Mouse (Mus musculus) erythroblast, adult 5-6 weeks (primary cell): ENCODE measurements at regions not wholly inside any gene's neighbourhood (a gene's known extent, or its start where the extent isn't known, plus 50 kb on each side); places are given as distances from the start of the nearest gene placed in this dataset.
"Not testable (repeated sequence)": the region's sequence is repeated elsewhere in the genome, so short reads cannot be mapped to it uniquely, and the experiment has no call there.

Experiments
- ATAC-seq: replicated peaks from 2 replicates; pipeline ENCODE4 v1.8.0; 2016; ENCODE audit warnings: moderate number of reproducible peaks, mild to moderate bottlenecking, moderate TSS enrichment, inconsistent platforms; ENCODE audit not compliant: poor library complexity, low FRiP score, severe bottlenecking

DNA sequence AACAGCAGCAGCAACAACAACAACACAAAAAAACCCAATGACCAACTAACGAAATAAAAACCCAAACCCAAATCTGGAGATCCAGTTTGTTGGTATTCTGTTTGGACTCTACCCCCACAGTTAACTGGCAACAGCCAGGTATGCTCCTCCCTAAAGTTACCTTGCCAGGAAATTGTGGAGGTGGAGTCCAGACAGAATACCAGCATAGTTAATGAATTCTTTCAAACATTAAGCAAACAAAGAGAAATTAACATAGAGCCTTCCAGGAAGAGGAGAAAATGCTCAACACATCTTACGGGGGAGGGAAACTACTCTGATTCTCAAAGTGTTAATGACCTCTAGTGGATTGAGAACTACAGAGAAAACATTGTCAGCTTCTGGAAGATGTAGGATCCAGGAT lies 148.3 kb upstream of the 1700012A03Rik start:
- ATAC-seq, result no peak

DNA sequence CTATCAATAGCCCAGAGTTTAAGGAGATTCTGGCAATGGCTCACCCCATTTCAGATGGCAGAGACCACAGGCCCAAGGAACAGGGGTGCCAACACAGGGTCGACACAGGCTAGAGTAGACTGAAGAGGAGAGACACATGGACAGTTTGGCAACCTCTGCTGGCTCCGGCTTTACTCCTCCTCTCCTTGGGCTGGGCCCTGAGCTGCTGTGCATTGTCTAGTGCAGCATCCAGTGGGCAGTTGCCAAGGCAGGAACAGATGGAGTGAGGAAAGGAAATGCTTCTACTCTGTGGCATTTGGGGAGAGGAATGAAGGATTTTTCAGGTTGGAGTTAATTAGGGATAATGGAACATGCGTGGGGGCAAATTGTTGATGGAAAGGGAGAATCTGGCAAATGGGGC lies 151.0 kb upstream of the 1700012A03Rik start:
- no peak for ATAC-seq

DNA sequence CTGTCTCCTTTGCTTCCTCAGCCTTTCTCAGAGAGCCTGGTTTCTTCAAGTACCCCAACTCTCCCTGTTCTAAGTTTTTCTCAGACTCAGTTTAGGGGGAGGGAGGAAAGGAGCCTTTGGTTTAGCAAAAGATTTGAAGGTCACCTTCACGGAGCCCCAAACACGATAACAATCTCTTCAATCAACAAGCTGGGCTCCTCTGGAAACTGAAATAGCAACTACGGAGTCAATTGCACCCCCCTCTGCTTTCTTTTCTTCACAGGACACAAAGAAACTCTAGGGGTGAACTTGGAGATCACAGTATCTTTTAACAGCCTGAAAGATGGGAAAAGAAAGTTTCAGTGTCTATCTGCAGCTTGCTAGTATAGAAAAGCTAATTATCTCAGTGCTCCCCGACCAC lies 151.4 kb upstream of the 1700012A03Rik start:
- no peak for ATAC-seq

DNA sequence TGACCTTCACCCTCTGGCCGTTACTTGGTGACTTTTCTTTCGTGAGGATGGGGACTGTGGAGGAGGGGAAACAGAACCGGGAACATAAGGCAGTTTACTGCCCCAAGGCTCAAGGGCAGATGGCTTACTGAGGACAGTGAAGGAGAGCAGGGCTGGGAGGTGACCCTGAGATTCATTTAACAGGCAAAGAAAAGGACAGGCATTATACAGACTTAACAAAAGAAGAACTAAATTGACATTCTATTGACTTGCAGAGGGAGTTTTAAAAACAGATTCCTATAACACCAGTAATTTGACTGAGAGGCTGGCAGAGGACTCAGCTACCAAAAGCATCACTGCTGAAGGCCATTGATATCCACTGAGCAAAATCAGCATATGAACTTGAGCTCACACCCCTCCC lies 153.0 kb upstream of the 1700012A03Rik start:
- ATAC-seq, result no peak

DNA sequence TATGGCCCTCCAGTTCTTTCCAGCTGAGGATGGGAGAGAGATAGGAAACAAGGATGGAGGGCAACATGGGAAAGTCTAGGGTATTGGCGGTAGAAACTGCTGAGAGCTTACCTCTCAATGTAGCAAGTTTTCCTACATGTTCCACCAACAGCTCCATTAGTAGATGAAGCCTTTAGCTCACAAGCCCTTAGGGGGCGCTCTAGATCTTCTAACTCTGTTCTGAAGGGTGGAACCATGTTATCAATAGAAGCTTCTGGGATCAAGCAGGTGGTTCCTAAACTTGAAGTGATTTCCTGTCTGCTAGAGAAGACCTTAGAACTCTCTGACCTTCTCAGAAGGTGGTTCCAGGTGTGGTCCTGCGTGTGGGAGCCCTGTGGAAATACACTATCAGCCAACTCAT lies 154.2 kb upstream of the 1700012A03Rik start:
- ATAC-seq, result no peak

DNA sequence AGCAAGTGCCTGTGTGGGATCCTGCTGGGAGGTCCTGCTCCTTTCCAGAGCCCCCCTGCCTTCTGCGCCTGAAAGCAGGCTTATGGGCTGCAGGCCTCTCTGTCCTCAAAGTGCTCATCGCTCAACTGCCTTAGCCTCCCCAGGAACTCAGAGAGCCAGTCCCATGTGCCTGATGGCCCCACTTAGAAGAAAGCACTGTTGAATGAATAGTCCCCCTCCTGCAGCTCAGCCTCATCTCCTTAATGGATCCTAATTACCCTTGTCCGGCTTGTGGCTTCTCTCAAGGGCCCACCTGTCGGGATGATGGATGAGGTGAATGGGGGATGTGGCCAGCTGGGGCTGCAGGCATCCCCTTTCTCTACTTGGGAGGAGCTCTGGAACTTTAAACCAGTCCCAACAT lies 163.1 kb upstream of the 1700012A03Rik start:
- ATAC-seq, result no peak

DNA sequence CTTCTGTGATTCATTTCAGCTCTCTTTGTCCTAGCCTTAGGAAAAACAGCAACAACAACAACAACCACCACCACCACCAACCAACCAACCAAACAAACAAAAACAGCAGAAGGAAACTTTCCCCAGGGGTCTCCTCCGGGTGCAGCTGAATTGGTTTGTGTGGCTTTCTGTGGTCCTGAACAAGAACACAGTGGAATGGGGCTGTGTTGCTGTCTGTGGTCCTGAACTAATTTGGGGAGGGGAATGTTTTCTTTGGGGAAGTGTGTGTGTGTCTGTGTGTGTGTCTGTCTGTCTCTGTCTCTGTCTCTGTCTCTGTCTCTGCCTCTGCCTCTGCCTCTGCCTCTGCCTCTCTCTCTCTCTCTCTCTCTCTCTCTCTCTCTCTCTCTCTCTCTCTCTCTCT lies 164.8 kb upstream of the 1700012A03Rik start:
- not testable (repeated sequence) for ATAC-seq

DNA sequence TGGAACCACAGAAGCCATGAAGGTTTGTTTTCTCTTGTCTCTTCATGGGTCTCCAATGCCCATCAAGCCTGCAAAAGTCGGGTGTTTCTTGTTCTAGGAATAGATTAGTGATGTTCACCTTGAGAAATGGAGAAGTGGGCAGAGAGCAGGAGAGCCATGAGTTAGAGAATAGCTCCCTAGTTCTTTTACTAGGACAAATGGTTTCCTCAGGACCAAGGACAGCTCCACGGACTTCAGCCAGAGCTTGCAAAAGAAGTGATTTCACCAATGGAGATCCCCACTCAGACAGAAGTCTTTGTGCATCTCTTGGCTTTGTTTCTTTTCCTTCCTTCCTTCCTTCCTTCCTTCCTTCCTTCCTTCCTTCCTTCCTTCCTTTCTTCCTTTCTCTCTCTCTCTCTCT lies 166.3 kb upstream of the 1700012A03Rik start:
- ATAC-seq, result no peak

DNA sequence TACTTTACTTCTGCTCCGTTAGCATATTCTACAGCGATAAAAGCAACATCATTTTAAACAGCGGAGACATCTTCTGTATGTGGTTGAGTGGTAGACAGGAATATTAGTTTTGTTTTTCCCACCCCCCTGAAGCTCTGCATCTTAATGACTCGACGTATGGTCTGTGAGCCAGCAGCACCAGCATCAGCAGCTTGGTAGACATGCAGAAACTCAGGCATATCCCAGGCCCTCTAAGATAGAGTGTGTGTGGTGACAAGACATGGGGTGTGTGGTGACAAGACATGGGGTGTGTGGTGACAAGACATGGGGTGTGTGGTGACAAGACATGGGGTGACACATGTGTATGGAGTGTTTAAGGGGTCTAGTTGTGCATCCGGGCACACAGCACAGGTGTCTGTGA lies 175.4 kb upstream of the 1700012A03Rik start:
- ATAC-seq, result no peak

DNA sequence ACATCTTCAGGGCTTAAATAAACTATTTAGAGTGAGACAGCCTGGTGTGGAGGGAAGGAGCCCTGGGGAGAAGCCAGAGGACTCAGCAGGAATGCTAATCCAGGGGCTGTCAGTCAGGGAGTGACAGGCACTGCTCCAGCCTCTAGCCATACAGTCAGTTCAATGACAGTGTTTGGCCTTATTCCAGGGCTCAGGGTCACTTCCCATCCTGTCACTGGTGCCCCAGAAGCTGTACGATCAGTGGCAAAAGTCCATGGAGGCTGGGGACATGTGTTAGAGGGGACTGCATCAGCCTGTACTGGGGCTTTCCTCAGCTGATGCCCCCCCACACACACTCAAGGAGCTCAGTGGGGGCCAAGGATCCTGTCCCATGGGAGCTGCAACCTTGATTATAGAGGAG lies 176.1 kb upstream of the 1700012A03Rik start:
- ATAC-seq, result no peak

DNA sequence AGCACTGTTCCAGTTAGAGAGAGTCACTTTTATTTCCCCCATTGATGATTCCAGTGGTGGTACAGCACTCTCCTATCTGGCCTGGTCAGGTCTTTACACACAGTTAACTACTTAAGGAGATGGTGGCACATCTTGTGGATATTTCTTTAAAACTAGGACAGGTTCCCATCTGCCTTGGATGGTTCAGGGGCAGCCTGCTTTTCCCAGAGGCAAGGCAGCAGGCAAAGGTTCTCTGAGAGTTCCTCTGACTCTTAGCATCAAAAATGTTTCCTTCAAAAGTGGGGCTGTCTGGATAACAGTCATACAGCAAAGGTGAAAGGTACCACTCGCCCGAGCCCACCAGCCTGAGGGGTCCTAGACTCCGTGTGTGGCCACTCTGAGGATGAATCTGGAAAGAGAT lies 178.3 kb upstream of the 1700012A03Rik start:
- ATAC-seq, result no peak

DNA sequence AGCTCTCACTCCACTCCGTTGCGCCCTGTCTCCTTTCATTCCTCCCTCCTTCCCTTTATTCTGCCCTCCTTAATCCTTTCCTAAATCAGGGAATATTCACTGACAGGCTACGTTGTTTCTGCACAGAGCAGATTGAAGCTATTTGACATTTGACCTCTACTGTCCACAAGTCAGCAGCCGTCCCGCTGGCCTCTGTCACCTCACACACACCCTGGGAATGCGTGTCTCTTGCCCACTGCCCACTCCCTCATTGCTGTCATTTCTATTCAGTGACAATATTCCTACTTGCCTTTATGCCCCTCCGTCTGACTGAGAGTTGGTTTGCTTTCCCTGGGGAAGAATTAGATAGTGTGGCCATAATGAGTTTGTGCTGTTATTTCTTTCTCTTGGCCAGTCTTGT lies 188.1 kb upstream of the 1700012A03Rik start:
- ATAC-seq, result no peak

DNA sequence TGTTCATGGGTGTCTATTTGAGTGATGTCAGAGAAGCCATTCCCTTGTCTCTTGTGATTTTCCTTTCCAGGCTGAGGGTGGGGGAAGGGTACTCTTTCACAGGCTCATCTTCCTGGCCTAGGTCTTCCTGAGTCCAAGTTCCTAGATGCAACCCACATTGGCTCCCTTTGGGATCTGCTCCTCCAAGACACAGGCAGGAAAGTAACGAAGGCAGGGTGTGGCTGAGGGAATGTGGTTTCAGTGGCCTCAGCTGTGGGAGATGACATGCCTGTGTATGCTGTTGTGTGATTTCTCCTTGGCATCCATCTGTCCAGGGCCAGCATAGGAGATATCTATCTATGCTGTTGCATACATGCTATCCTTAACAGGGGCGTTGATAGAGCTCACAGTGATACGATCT lies 190.4 kb upstream of the 1700012A03Rik start:
- ATAC-seq, result no peak

DNA sequence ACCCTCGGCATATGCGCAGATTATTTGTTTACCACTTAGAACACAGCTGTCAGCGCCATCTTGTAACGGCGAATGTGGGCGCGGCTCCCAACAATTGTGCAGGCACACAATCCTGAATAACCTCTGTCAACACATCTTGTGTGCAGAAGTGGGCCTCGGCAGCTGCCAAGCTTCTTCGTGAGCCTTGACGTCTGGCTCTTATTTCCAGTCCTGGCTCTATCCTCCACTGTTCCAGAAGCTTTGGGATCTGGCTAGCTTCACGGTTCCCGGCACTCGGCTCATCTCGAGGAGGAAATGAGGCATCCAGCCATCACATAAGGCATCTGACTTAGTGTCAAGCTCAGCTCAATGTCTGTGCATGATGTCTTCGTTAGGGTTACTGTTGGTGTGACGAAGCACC lies 195.8 kb upstream of the 1700012A03Rik start:
- no peak for ATAC-seq

DNA sequence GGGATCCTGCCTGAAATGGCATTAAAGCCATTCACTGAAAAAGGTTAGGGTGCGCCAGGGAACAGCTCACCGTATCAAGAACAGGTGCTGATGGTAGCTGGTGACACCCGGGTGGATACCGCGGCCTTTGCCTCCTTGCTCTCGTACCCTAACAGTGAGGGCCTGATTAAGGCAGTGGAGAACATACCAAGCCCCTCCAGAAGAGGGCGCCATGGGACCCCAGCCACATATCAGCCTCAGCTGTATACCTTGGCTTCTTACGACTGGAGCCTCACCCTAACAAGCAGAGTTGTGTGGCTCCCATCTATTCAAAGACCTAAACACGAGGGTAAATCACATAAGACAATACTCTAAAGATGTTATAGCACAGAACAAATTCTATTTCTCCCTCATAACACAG lies 203.7 kb upstream of the 1700012A03Rik start:
- ATAC-seq, result no peak

DNA sequence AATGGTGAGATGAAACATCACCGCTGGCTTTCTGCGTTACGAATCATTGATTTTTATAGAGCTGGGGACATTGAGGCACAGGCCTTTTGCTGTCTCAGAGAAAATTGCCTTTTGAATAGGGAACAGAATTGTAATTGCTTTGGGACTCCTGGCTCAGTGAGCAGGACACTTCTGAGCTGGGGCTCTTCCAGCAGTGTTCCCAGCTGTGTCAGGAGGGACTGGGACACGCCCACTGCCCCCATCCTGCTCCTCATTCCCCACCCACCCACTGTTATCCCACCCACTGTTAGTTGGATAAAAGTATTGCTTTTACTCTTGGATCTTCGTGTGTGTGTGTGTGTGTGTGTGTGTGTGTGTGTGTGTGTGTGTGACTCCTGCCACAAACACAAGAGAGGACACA lies 204.4 kb upstream of the 1700012A03Rik start:
- no peak for ATAC-seq

DNA sequence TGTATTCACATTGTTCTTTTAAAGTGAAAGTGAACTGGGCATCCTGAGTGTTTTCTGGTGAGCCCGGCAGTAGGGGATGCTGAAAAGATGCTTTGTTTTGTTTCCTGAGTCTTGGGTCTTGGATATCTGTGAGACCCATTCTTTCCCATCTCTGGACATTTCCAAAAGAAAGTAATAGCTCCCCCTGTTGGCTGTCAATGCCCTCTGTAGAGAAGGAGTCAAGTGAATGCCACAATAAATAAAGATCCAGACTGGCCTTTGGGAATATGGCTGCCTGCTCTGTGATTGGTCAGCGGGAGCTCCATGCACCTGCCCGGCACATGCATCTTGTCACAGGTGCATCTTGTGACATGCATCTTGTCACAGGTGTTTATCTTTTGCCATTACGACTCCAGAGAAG lies 209.4 kb upstream of the 1700012A03Rik start:
- ATAC-seq, result no peak

DNA sequence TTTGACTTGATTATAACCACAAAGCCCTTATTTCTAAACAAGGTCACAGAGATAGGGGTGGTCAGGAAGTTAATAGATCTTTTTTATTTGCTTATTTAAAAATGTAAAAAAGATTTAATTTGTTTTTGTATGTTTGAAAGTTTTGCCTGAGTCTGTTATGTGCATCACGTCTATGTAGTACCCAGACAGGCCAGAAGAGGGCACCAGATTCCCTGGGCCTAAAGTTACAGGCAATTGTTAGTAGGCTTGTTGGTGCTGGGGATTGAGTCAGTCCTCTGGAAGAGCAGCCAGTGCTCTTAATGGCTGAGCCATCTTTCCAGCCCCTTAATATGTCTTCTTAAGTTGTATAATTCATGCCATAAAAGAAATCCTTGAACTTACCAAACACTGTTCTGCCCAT lies 211.5 kb upstream of the 1700012A03Rik start:
- no peak for ATAC-seq

DNA sequence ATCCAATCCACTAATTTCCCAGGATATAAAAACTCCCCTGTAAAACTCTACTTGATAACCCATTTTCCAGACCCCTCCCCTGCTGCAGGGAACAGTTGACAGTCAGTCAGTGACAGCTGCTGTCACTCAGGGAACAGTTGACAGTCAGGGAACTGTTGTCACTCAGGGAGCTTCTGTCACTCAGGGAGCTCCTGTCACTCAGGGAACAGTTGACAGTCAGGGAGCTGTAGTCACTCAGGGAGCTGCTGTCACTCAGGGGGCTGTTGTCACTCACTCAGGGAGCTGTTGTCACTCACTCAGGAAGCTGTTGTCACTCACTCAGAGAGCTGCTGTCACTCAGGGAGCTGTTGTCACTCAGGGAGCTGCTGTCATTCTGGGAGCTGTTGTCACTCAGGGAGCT lies 214.3 kb upstream of the 1700012A03Rik start:
- ATAC-seq, result no peak

DNA sequence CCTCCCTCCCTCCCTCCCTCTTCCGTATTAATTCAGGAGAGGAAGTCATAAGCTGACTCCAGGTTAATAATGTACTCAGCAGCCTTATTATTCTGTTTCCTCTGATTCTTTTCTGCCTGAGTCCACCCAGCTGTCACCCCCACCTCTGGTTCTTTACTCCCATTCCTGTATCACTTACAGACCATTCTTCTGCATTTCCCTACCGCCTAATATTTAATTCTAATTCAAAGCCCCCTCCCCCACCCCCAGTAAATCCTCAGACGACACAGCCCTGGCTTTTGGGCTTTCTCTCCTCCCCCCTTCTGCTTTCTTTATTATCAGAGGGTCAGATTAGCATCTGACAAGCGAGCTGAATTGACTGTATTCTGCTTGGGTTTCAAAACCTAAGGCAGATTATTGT lies 215.5 kb upstream of the 1700012A03Rik start:
- no peak for ATAC-seq

DNA sequence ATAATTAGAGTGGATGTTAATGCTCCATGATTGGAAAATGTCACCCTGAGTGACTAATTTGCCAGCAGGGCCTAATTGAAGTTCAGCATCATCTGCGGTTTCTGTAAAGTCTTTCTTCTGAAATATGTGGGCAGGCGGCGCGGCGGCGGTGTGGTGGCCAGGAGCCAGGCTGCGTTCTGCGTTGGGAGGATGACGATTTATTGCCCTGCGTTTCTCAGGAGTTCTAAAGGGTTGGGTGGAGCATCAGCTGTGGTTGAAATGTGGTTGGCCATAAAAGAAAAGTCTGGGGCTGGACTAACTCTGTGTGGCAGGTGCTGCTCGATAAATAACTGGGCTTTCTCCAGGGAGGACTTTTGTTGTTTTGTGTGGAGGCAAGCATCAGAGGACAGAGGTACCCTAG lies 219.4 kb upstream of the 1700012A03Rik start:
- ATAC-seq, result no peak

DNA sequence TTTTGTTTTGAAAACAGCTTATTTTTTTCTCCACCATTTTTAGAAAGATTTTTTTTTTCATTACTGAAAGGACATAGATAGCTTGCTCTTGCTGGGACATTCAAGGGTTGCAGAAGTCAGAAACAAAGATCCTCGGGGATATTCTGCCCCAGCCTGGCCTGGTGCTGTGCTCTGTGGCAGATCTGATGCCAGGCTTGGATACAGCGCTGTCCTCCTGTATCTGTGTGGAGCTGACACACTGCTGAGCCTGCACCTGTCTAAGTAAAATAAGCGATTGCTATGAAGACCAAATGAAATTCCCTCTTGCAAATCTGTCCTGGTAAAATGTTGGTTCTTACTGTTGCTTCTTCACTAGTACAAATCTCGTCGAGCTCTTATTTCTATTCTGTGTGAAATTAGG lies 226.4 kb upstream of the 1700012A03Rik start:
- ATAC-seq, result no peak
